Mouse (Mus musculus): ENCODE results near the gene Dupd1. TPM values are rescaled to one million over a fixed set of nuclear protein-coding genes. Genes with fewer than 3 reads are reported as not detected.

Dupd1 gene
- polyA plus RNA-seq, 1 experiment from 2014 or later: 0.15 TPM

- peaks cover 32% of the 10 kb centered on the region for H3K4me1 ChIP-seq
- H3K27me3 ChIP-seq (ENCODE audit: insufficient read depth, poor library complexity, severe bottlenecking): peaks cover 5% of the 10 kb centered on the region; the same call in 1 of the 2 replicates
- no peak for DNase-seq (ENCODE audit: low spot score)
- 46% methylated on average over 2 of the region's 2 CpGs for WGBS
- H3K4me3 ChIP-seq: no peak overlapping the region
- no peaks in the 10 kb centered on the region for H3K9me3 ChIP-seq
- no peaks in the 10 kb centered on the region for H3K36me3 ChIP-seq
- peak overlapping the region; percentile 37 for H3K27ac ChIP-seq
Measured at GRCm38 (mm10) chr14:21709545-21709944, 4.8 kb downstream of the Dupd1 start.

GRCm38 (mm10) chr14:21706759-21707571 lies 7.4 kb downstream of the Dupd1 start:
- Histone ChIP-seq H3K4me1 (peaks cover 44% of the 10 kb centered on the region), H3K36me3 (no peaks in the 10 kb centered on the region), H3K9me3 (no peaks in the 10 kb centered on the region), H3K27ac (peak overlapping the region; percentile 25), H3K4me3 (no peak overlapping the region), H3K27me3 (ENCODE audit: insufficient read depth, poor library complexity, severe bottlenecking) (no peaks in the 10 kb centered on the region; the same call in 1 of the 2 replicates)
- DNase-seq (ENCODE audit: low spot score): no peak
- 53% methylated on average over 12 of the region's 12 CpGs for WGBS

GRCm38 (mm10) chr14:21705462-21705861 lies 8.9 kb downstream of the Dupd1 start:
- H3K27ac ChIP-seq: no peak overlapping the region
- peaks cover 41% of the 10 kb centered on the region for H3K4me1 ChIP-seq
- no peaks in the 10 kb centered on the region; the same call in 1 of the 2 replicates for H3K27me3 ChIP-seq (ENCODE audit: insufficient read depth, poor library complexity, severe bottlenecking)
- no peak overlapping the region for H3K4me3 ChIP-seq
- H3K9me3 ChIP-seq: no peaks in the 10 kb centered on the region
- DNase-seq (ENCODE audit: low spot score): no peak
- no peaks in the 10 kb centered on the region for H3K36me3 ChIP-seq
- WGBS: 90% methylated on average over 2 of the region's 2 CpGs

- 28% methylated on average over 5 of the region's 5 CpGs for WGBS
- peaks cover 3% of the 10 kb centered on the region; the same call in 1 of the 2 replicates for H3K27me3 ChIP-seq (ENCODE audit: insufficient read depth, poor library complexity, severe bottlenecking)
- no peak overlapping the region for H3K4me3 ChIP-seq
- H3K4me1 ChIP-seq: peaks cover 32% of the 10 kb centered on the region
- no peaks in the 10 kb centered on the region for H3K36me3 ChIP-seq
- no peak overlapping the region for H3K27ac ChIP-seq
- DNase-seq (ENCODE audit: low spot score): no peak
- no peaks in the 10 kb centered on the region for H3K9me3 ChIP-seq
Measured at GRCm38 (mm10) chr14:21703255-21703654, 11.1 kb downstream of the Dupd1 start.

- 73% methylated on average over 8 of the region's 8 CpGs for WGBS
- H3K27ac ChIP-seq: no peak overlapping the region
- no peak for DNase-seq (ENCODE audit: low spot score)
Measured at GRCm38 (mm10) chr14:21702691-21703090, 11.7 kb downstream of the Dupd1 start.

GRCm38 (mm10) chr14:21696186-21696830 lies 18.1 kb downstream of the Dupd1 start:
- no peak for DNase-seq (ENCODE audit: low spot score)
- Histone ChIP-seq H3K27ac (no peak overlapping the region), H3K9me3 (0 out of 2 replicates have a peak, but pooled peaks cover 4% of the 10 kb centered on the region), H3K4me3 (no peak overlapping the region), H3K36me3 (no peaks in the 10 kb centered on the region), H3K4me1 (peaks cover 18% of the 10 kb centered on the region), H3K27me3 (ENCODE audit: insufficient read depth, poor library complexity, severe bottlenecking) (peaks cover 8% of the 10 kb centered on the region; the same call in 1 of the 2 replicates)
- WGBS: 72% methylated on average over 7 of the region's 7 CpGs

More at GRCm38 (mm10) chr14:21702691-21703090, 11.7 kb downstream of the Dupd1 start:
- H3K4me3 ChIP-seq: no peak overlapping the region
- H3K27me3 ChIP-seq (ENCODE audit: insufficient read depth, poor library complexity, severe bottlenecking): peaks cover 8% of the 10 kb centered on the region; the same call in 1 of the 2 replicates
- H3K4me1 ChIP-seq: peaks cover 32% of the 10 kb centered on the region
- no peaks in the 10 kb centered on the region for H3K36me3 ChIP-seq
- no peaks in the 10 kb centered on the region for H3K9me3 ChIP-seq

GRCm38 (mm10) chr14:21695020-21695419 lies 19.4 kb downstream of the Dupd1 start:
- 71% methylated on average over 6 of the region's 6 CpGs for WGBS
- H3K4me1 ChIP-seq: peaks cover 20% of the 10 kb centered on the region
- DNase-seq (ENCODE audit: low spot score): no peak
- H3K9me3 ChIP-seq: 0 out of 2 replicates have a peak, but pooled peaks cover 4% of the 10 kb centered on the region
- H3K27ac ChIP-seq: no peak overlapping the region
- H3K4me3 ChIP-seq: no peak overlapping the region
- H3K36me3 ChIP-seq: no peaks in the 10 kb centered on the region
- peaks cover 8% of the 10 kb centered on the region; the same call in 1 of the 2 replicates for H3K27me3 ChIP-seq (ENCODE audit: insufficient read depth, poor library complexity, severe bottlenecking)

- Histone ChIP-seq H3K4me1 (peaks cover 20% of the 10 kb centered on the region), H3K27ac (no peak overlapping the region), H3K9me3 (0 out of 2 replicates have a peak, but pooled peaks cover 4% of the 10 kb centered on the region), H3K27me3 (ENCODE audit: insufficient read depth, poor library complexity, severe bottlenecking) (peaks cover 20% of the 10 kb centered on the region), H3K4me3 (no peak overlapping the region), H3K36me3 (no peaks in the 10 kb centered on the region)
- WGBS: 88% methylated on average over 3 of the region's 3 CpGs
- DNase-seq (ENCODE audit: low spot score): no peak
Measured at GRCm38 (mm10) chr14:21691070-21691469, 23.3 kb downstream of the Dupd1 start.

- Histone ChIP-seq H3K27me3 (ENCODE audit: insufficient read depth, poor library complexity, severe bottlenecking) (peaks cover 26% of the 10 kb centered on the region), H3K4me3 (peak overlapping the region; percentile 60), H3K36me3 (no peaks in the 10 kb centered on the region), H3K27ac (peak overlapping the region; percentile 53), H3K4me1 (peaks cover 38% of the 10 kb centered on the region), H3K9me3 (no peaks in the 10 kb centered on the region)
- DNase-seq (ENCODE audit: low spot score): peak; percentile 88
- 11% methylated on average over 49 of the region's 49 CpGs for WGBS
Measured at GRCm38 (mm10) chr14:21686376-21687279, 27.7 kb downstream of the Dupd1 start.

- 84% methylated on average over 10 of the region's 10 CpGs for WGBS
- H3K4me1 ChIP-seq: peaks cover 39% of the 10 kb centered on the region
Measured at GRCm38 (mm10) chr14:21685411-21686146, 28.8 kb downstream of the Dupd1 start.

GRCm38 (mm10) chr14:21683834-21684233 lies 30.5 kb downstream of the Dupd1 start:
- no peak overlapping the region for H3K27ac ChIP-seq
- H3K27me3 ChIP-seq (ENCODE audit: insufficient read depth, poor library complexity, severe bottlenecking): peaks cover 23% of the 10 kb centered on the region
- no peak for DNase-seq (ENCODE audit: low spot score)
- H3K9me3 ChIP-seq: no peaks in the 10 kb centered on the region
- 54% methylated on average over 4 of the region's 4 CpGs for WGBS
- no peaks in the 10 kb centered on the region for H3K36me3 ChIP-seq
- H3K4me1 ChIP-seq: peaks cover 52% of the 10 kb centered on the region
- H3K4me3 ChIP-seq: no peak overlapping the region

More at GRCm38 (mm10) chr14:21685411-21686146, 28.8 kb downstream of the Dupd1 start:
- no peaks in the 10 kb centered on the region for H3K9me3 ChIP-seq
- H3K4me3 ChIP-seq: no peak overlapping the region
- H3K27ac ChIP-seq: peak overlapping the region; percentile 53; the same call in 1 of the 2 replicates
- H3K27me3 ChIP-seq (ENCODE audit: insufficient read depth, poor library complexity, severe bottlenecking): peaks cover 26% of the 10 kb centered on the region
- H3K36me3 ChIP-seq: no peaks in the 10 kb centered on the region
- no peak for DNase-seq (ENCODE audit: low spot score)

- 1% methylated on average over 9 of the region's 9 CpGs for whole genome bisulfite sequencing
- DNase-seq (ENCODE audit: low spot score): no peak
- peaks cover 56% of the 10 kb centered on the region for H3K4me1 ChIP-seq
Measured at GRCm38 (mm10) chr14:21682681-21683129, 31.7 kb downstream of the Dupd1 start.

More at GRCm38 (mm10) chr14:21682681-21683129, 31.7 kb downstream of the Dupd1 start:
- Histone ChIP-seq H3K9me3 (no peaks in the 10 kb centered on the region), H3K36me3 (no peaks in the 10 kb centered on the region), H3K27me3 (ENCODE audit: insufficient read depth, poor library complexity, severe bottlenecking) (peaks cover 18% of the 10 kb centered on the region), H3K4me3 (peak overlapping the region; percentile 45), H3K27ac (peak overlapping the region; percentile 53)
